Mouse (Mus musculus) macrophage (primary cell): Measurements from ENCODE around the gene Tnnc2. TPM values are rescaled to one million over a fixed set of nuclear protein-coding genes. Genes with fewer than 3 reads are reported as not detected.

Source experiments
- H3K27ac ChIP-seq: fragments of 350-480 bp; formaldehyde crosslinking; 2 replicates; pipeline ENCODE4 v1.9.0; 2021
- H3K36me3 ChIP-seq: fragments of 350-480 bp; formaldehyde crosslinking; 2 replicates; pipeline ENCODE4 v1.9.0; 2021; ENCODE audit errors: inconsistent target
- H3K4me3 ChIP-seq: fragments of 350-480 bp; formaldehyde crosslinking; 2 replicates; pipeline ENCODE4 v1.9.0; 2021; ENCODE audit errors: inconsistent target
- H3K79me2 ChIP-seq: fragments of 350-480 bp; formaldehyde crosslinking; 2 replicates; pipeline ENCODE4 v1.9.0; 2021; ENCODE audit errors: inconsistent target
- WGBS: methylation state at CpG from one replicate; pipeline ENCODE4 v1.1.7; 2026; ENCODE audit warnings: inconsistent platforms; ENCODE audit not compliant: missing documents; 5-methylcytosine and 5-hydroxymethylcytosine counted together
- polyA plus RNA-seq: library from polyadenylated mRNA; stranded (reverse); fragments of 250-400 nt; gene quantifications from 3 replicates; pipeline ENCODE4 v1.2.4, GENCODE M21; 2018; ENCODE audit warnings: inconsistent platforms
- total RNA-seq, 78 experiments: library from RNA; depleted of rRNA; stranded (reverse); fragments of 250-400 nt; gene quantifications; 1 replicate in 9 of 78; 2 replicates in 24 of 78; 3 replicates in 43 of 78; 4 replicates in 2 of 78; pipeline ENCODE4 v1.2.4; 2018; ENCODE audit warnings: inconsistent platforms in 56 of 78

Gene Tnnc2
- total RNA-seq (2018; cell fraction: chromatin; rRNA removed) = 1 to 10 TPM in 2 of 26 experiments, not detected in 24; 1.5 to 1.7 TPM
- not detected for total RNA-seq (2018; cell fraction: cytosol; rRNA removed)
- total RNA-seq (2018; cell fraction: nucleus; rRNA removed) = 1 to 10 TPM in 1 of 26 experiments, not detected in 25; 1.0 TPM
- not detected in 3 replicates for polyA plus RNA-seq

DNA sequence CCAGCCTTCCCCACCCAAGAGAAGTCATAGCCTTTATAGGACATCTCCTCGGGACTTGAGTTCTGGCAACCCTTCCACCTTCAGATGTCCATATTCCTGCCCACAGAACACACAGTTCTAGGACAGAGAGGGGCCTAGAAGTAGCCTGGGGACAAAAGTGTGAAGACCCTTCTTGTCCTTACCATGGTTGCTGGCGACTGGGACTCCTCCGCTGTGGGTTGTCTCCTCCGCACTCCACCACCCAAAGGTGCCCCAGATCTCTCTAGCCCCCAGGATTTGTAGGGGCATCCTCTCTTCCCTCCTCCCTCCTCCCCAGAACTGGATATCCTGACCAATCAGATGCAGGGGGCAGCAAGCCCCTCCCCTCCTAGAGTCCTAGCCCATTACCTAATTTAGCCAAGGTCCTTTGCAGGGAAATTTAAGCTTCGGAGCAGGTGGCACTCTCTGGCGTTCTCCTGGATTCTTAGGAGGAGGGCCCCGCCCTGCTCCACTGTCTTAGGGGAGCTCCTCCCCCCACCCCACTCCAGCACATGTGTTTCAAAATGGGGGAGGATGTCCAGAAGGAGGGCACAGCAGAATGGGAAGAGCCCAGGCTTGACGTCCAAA, at the start of gene Tnnc2:
Gene Tnnc2, minus strand, starts transcription at position 487 of the 606 bp plus-strand sequence.
- no peaks in the 10 kb centered on the region for H3K79me2 ChIP-seq
- no peak within 1 kb of the TSS for H3K4me3 ChIP-seq
- 78% methylated on average over 8 of the region's 8 CpGs for WGBS

DNA sequence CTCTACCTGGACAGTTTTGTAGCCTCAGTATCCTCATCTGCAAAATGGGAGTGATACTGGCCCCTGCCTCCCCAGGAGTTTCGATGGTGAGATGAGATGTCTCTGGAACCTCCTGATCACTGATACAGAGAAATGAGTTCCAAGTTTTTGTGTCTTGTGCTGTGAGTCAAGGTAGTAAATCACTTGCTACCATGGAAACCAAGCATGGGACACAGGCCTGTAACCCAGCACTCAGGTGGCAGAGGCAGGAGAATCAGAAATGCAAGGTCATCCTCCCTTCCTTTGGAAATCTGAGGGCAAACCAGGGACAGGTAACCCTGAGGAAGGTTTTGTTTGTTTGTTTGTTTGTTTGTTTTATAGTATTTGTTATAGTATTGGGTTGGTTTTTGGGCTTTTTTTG, 49.3 kb upstream of the Tnnc2 start:
- WGBS = 78% methylated on average over 1 of the region's 1 CpGs
- Histone ChIP-seq H3K27ac (no peak overlapping the region), H3K4me3 (no peak overlapping the region), H3K79me2 (peaks cover 29% of the 10 kb centered on the region), H3K36me3 (peaks cover 35% of the 10 kb centered on the region)

More for the DNA sequence above, at the start of gene Tnnc2:
- Histone ChIP-seq H3K36me3 (no peaks in the 10 kb centered on the region), H3K27ac (no peak within 1 kb of the TSS)

DNA sequence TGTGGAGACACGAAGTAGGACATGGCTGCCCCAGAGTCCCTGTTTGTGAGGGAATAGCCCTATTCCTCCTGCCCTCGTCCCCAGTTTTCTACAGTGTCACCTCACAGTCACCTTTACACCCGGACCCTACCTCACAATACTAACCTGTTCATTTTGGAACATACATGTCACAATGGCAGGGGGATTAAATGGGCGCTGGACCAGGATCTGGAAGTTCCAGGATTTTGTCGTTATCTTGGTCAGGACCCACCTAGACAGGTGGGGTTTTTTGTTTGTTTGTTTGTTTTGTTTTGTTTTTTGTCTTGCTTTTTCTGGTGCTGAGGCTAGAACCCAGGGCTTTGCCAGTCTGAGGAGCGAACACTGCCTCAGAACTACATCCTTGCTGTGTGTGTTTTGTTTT, 48.7 kb upstream of the Tnnc2 start, which contains the start of gene Spata25:
Gene Spata25, minus strand, starts transcription at position 101 of the 400 bp plus-strand sequence.
- H3K4me3 ChIP-seq = no peak within 1 kb of the TSS
- 98% methylated on average over 6 of the region's 6 CpGs for WGBS
- no peak within 1 kb of the TSS for H3K27ac ChIP-seq
- H3K79me2 ChIP-seq = peaks cover 28% of the 10 kb centered on the region; the same call in 1 of the 2 replicates
- peaks cover 35% of the 10 kb centered on the region for H3K36me3 ChIP-seq

DNA sequence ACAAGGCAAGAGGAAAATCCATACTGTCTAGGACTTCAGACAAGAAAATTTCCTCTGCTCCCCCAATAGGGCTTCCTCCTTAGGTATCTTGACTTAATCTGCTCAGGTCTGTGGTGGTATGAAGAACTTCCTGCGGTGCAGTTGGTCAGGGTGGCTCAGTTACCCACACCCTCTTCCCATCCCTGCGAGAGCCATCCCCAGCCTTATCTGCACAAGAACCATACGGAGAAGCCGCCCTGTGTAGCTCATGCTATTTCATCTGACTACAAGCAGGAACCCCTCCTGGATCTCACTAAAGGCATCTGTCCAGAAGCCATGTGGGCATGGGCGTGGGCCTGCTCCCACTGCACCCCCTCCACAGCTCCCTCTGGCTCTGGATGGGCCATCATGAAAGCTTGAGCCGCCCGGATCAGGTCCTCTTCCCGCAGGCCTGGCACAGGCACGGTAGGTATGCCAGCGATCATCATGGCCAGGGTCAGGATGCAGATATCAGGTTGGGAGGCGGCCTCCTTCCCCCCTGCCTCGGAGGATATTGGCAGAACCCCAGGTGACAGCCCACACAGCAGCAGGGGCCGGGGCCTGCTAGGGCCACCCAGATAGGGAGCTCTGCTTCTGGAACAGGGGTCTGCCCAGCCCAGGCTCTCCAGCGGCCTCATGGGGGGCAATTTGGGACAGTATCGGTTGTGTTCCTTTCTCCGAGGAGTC, 47.5 kb upstream of the Tnnc2 start:
- Histone ChIP-seq H3K27ac (no peak overlapping the region), H3K36me3 (peaks cover 35% of the 10 kb centered on the region), H3K4me3 (no peak overlapping the region), H3K79me2 (peaks cover 23% of the 10 kb centered on the region; the same call in 1 of the 2 replicates)
- 94% methylated on average over 16 of the region's 16 CpGs for WGBS

DNA sequence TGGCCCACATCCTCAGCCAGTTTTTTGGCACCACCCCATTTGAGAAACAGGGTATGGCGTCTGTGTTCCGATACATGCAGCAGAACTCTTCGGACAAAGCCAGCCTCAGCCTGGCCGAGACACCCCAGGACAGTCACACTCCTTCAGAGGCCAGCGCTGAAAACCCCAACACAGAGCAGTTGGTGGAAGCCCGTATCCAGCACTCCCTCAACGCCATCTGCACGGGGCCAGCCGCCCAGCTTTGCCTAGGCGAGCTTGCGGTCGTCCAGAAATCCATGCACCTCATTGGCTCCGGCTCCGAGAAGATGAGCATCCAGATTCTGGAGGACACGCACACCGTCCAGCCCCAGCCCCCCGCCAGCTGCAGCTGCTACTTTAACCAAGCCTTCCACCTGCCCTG, 45.8 kb upstream of the Tnnc2 start:
- peaks cover 17% of the 10 kb centered on the region; the same call in 1 of the 2 replicates for H3K79me2 ChIP-seq
- no peak overlapping the region for H3K4me3 ChIP-seq
- peaks cover 37% of the 10 kb centered on the region for H3K36me3 ChIP-seq
- no peak overlapping the region for H3K27ac ChIP-seq
- WGBS = 96% methylated on average over 17 of the region's 17 CpGs

DNA sequence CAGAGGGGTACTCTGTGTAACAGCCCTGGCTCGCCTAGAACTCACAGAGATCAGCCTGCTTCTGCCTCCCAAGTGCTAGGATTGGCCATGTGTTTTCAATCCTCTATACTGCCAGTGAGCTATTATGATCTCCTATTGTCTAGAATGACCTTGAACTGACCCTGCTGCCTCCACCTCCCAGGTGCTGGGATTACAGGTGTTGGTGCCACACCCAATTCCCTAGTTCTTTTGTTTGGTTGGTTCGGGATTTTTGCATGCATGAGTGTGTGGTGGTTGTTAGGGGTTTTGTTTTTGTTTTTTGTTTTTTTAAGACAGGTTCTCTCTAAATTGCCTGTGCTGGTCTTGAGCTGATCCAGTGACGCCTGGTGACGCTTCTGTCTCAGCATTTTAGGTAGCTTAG, 44.2 kb upstream of the Tnnc2 start:
- Histone ChIP-seq H3K79me2 (peaks cover 17% of the 10 kb centered on the region; the same call in 1 of the 2 replicates), H3K27ac (no peak overlapping the region), H3K36me3 (peaks cover 45% of the 10 kb centered on the region), H3K4me3 (no peak overlapping the region; the same call in 1 of the 2 replicates)
- 97% methylated on average over 4 of the region's 4 CpGs for whole genome bisulfite sequencing

DNA sequence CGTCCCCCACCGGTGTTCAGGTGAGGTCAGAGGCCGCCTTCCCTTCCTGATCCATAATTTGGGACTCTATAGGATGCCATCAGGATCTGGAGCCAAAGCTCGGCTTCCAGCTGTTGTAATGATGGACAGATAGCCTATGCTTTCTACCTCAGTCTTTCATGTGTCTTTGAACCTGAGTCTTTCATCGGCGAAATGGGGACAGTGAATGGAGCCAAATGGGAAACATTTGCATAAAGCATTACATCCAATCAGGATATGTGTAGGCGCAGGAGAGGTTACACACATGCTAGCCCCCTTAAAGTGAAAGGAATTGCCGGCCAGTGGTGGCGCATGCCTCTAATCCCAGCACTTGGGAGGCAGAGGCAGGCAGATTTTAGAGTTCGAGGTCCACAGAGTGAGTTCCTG, 43.4 kb upstream of the Tnnc2 start:
- peak overlapping the region; percentile 49 for H3K27ac ChIP-seq
- peaks cover 41% of the 10 kb centered on the region for H3K36me3 ChIP-seq
- H3K79me2 ChIP-seq = peaks cover 17% of the 10 kb centered on the region; the same call in 1 of the 2 replicates
- 2% methylated on average over 10 of the region's 10 CpGs for whole genome bisulfite sequencing
- peak overlapping the region; percentile 88 for H3K4me3 ChIP-seq

DNA sequence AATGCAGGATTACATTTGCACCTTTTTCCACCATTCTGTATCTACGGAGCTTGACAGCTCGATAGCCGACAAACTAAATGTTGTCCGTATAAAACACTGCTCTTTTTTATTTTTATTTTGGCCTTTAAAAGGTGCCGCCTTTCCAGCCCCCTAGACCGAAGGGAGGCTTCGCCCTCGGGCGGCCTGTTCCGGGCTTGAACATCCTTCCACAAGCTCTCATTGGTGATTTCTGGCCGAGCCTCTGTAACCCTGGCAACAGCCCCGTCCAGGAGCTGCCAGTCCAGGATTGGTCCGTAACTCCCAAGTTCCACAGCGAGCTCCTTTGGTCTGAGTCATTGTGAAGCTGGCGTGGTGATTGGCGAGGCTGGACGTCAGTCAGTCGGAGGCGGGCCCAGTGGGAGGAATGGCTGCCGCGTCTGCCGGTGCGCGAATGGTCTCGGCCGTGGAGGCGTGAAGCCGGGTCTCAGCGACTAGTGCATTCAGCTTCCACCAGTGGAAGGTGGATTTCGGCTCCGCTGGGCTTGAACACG, 42.9 kb upstream of the Tnnc2 start, which contains the start of gene Zswim1:
Gene Zswim1, plus strand, starts transcription at position 51 of the 530 bp plus-strand sequence.
- Histone ChIP-seq H3K4me3 (peak within 1 kb of the TSS; percentile 88), H3K36me3 (peaks cover 36% of the 10 kb centered on the region), H3K79me2 (peaks cover 17% of the 10 kb centered on the region; the same call in 1 of the 2 replicates), H3K27ac (peak within 1 kb of the TSS; percentile 49)
- WGBS = 1% methylated on average over 31 of the region's 32 CpGs

DNA sequence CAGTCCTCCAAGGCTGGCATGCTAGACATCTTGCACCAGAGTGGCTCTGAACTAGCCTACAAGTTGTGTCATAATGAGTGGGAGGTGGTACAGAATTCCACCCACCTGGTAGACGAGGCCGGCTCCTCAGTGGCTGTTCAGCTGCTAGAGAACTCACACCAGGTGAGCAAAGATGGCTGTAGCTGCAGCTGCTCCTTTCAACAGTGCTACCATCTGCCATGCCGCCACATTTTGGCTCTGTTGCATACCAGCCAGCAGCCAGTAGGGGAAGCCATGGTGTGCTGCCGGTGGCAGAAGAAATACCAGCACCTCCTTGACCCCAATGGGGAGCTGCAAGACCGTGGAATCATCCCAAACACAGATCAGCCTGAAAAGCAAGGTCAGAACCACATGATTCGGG, 41.3 kb upstream of the Tnnc2 start:
- WGBS = 84% methylated on average over 6 of the region's 6 CpGs
- no peak overlapping the region for H3K4me3 ChIP-seq
- H3K79me2 ChIP-seq = peaks cover 17% of the 10 kb centered on the region; the same call in 1 of the 2 replicates
- H3K27ac ChIP-seq = no peak overlapping the region
- peaks cover 20% of the 10 kb centered on the region for H3K36me3 ChIP-seq

DNA sequence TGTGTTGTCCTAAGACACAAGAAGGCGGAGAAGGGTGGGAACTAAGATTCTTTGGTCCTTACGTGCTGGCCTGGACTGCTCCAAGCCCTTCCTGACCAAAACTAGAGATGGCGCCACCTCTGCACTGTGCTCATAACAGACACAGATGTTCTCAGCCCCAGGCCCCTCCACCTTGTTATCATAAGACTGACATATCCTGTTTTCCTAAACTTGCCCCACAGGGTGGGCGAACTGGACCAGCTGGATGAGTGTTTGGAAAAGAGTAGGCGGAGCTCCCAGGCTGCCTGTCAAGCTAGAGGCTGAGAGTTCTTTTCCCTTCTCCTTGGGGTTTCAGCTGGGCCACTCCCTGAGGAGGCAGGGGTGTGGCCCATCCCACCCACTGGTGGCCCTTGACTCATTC, 37.9 kb upstream of the Tnnc2 start:
- WGBS = 92% methylated on average over 5 of the region's 5 CpGs
- peaks cover 9% of the 10 kb centered on the region; the same call in 1 of the 2 replicates for H3K36me3 ChIP-seq
- H3K27ac ChIP-seq = no peak overlapping the region
- H3K4me3 ChIP-seq = no peak overlapping the region
- H3K79me2 ChIP-seq = no peaks in the 10 kb centered on the region

DNA sequence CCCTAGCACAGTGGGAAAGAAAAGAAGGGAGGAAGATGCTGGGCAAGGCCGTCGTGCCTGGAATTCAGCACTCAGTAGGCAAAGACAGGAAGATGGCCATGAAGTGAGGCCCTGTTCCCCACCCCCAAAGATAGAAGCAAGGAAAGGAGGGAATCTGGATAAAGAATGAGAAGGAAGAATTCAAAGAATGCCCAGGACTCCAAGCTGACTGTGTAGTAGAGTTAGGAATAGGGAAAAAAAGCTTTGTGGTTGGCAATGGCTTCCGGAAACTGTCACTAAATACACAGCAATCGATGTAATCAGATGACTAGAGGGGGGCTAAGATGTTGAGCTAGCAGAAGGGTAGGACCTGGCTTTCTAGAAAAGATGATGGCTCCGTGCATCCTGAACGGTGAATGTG, 37.4 kb upstream of the Tnnc2 start:
- 92% methylated on average over 6 of the region's 6 CpGs for WGBS
- Histone ChIP-seq H3K4me3 (no peak overlapping the region), H3K27ac (no peak overlapping the region), H3K36me3 (peaks cover 9% of the 10 kb centered on the region; the same call in 1 of the 2 replicates), H3K79me2 (no peaks in the 10 kb centered on the region)

DNA sequence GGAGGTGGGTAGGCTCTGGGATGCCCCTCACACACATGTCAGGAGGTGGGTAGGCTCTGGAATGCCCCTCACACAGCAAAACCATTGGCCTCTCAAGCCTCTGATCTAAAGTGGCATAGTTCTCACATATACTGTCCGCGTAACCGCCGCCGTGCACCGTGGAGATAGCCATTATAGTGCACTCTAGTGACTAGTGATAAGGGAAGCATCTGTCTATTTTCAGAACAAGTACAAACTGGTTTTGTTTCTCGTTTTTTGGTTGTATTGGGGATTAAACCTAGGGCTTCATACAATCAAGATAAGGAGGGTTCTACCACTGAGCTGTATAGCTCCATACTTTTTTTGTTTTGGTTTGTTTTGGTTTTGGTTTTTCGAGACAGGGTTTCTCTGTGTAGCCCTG, 36.1 kb upstream of the Tnnc2 start:
- H3K27ac ChIP-seq = 0 out of 2 replicates have a peak overlapping the region, but pooled peaks have one; percentile 7
- H3K4me3 ChIP-seq = no peak overlapping the region
- 93% methylated on average over 8 of the region's 8 CpGs for WGBS
- no peaks in the 10 kb centered on the region for H3K79me2 ChIP-seq
- H3K36me3 ChIP-seq = peaks cover 9% of the 10 kb centered on the region; the same call in 1 of the 2 replicates

DNA sequence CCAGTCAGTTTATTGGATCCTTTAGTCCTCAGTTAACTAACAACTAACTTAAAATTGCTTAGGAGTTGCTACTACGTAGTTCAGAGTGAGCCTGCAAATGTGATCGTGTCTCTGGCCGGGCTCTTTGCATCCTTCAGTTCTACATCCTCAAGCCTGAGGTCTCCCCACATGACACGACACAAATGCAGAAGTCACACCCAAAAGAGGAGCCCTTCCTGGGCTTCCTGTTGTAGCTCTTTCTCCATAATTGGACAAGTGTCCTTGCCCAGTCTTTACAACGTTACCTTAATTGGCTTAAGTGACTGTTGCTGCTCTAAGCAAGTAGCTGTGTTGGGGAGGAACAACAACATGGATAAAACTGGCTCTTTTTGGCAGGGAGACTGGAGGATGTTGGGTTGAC, 35.6 kb upstream of the Tnnc2 start:
- WGBS = 29% methylated on average over 5 of the region's 5 CpGs
- H3K79me2 ChIP-seq = no peaks in the 10 kb centered on the region
- no peak overlapping the region for H3K4me3 ChIP-seq
- H3K27ac ChIP-seq = 0 out of 2 replicates have a peak overlapping the region, but pooled peaks have one; percentile 7
- peaks cover 6% of the 10 kb centered on the region; the same call in 1 of the 2 replicates for H3K36me3 ChIP-seq

DNA sequence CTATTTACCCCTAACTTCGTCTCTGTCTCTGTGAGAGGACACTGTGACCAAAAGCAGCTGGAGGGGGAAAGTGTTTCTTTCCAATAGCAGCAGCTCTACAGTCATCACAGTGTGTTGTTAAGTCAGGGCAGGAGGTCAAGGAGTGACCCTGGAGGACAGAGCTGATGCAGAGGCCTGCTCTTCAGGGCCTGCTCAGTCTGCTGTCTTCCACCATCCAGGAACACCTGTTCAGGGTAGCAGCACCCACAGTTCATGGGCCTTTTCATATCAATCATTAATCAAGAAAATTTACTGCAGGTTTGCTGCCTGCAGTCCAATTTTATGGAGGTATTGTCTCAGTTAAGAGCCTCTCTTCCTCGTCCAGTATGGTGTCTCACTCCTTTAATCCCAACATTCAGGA, 33.8 kb upstream of the Tnnc2 start:
- Histone ChIP-seq H3K36me3 (peaks cover 3% of the 10 kb centered on the region; the same call in 1 of the 2 replicates), H3K79me2 (no peaks in the 10 kb centered on the region), H3K27ac (no peak overlapping the region), H3K4me3 (no peak overlapping the region)
- 93% methylated on average over 2 of the region's 2 CpGs for WGBS
